Mouse (Mus musculus): ENCODE measurements around the gene Prmt9.

- TF ChIP-seq CTCF (IDR thresholded peaks at IDR 0.05; ENCODE audit: low read depth, low read length): no peak
- TF ChIP-seq POLR2AphosphoS5 (IDR thresholded peaks at IDR 0.05; ENCODE audit: insufficient replicate concordance, low read depth, low read length): no peak
- TF ChIP-seq GATA1 (IDR thresholded peaks at IDR 0.05; ENCODE audit: borderline replicate concordance, low read length): no peak
These were observed 10.9 kb upstream of the Prmt9 start for GRCm38 (mm10) chr8:77538256-77538655.
